Mouse (Mus musculus) retina, embryonic 14.5 days (tissue): ENCODE data around the gene Fam172a.

ENCODE experiments used
- DNase-seq: peaks from one replicate; pipeline ENCODE4 v3.0.0-alpha.2; 2015; ENCODE audit warnings: low spot score

Gene Fam172a

GRCm38 (mm10) chr13:77976248-77976647, 274.4 kb downstream of the Fam172a start:
- DNase-seq: no peak

- DNase-seq: no peak
Observed at GRCm38 (mm10) chr13:77977121-77977520, 275.3 kb downstream of the Fam172a start.

GRCm38 (mm10) chr13:77982105-77982851, 280.4 kb downstream of the Fam172a start:
- DNase-seq: peak; percentile 80

GRCm38 (mm10) chr13:77982852-77983202, 281.0 kb downstream of the Fam172a start:
- no peak for DNase-seq

- DNase-seq: no peak
Observed at GRCm38 (mm10) chr13:77991189-77991886, 289.5 kb downstream of the Fam172a start.

- DNase-seq: no peak
Observed at GRCm38 (mm10) chr13:78004649-78005048, 302.8 kb downstream of the Fam172a start.

- no peak for DNase-seq
Observed at GRCm38 (mm10) chr13:78005344-78005743, 303.5 kb downstream of the Fam172a start.

GRCm38 (mm10) chr13:78010176-78010575, 308.3 kb downstream of the Fam172a start:
- DNase-seq: no peak

- peak; percentile 20 for DNase-seq
Observed at GRCm38 (mm10) chr13:78024683-78025294, 323.0 kb downstream of the Fam172a start, which contains the start of gene Pou5f2. Pou5f2 (plus strand) TSS chr13:78024902.

- DNase-seq: no peak
Observed at GRCm38 (mm10) chr13:78032821-78033220, 331.0 kb downstream of the Fam172a start.

GRCm38 (mm10) chr13:78037203-78037602, 335.4 kb downstream of the Fam172a start:
- DNase-seq: no peak

GRCm38 (mm10) chr13:78043203-78043602, 341.4 kb downstream of the Fam172a start:
- DNase-seq: peak; percentile 26

GRCm38 (mm10) chr13:78045116-78045515, 343.3 kb downstream of the Fam172a start:
- no peak for DNase-seq

- no peak for DNase-seq
Observed at GRCm38 (mm10) chr13:78087751-78088150, 385.9 kb downstream of the Fam172a start.

GRCm38 (mm10) chr13:78090701-78091100, 388.9 kb downstream of the Fam172a start:
- DNase-seq: no peak

GRCm38 (mm10) chr13:78091949-78092348, 390.1 kb downstream of the Fam172a start:
- DNase-seq: no peak

- no peak for DNase-seq
Observed at GRCm38 (mm10) chr13:78094352-78094751, 392.5 kb downstream of the Fam172a start.

- no peak for DNase-seq
Observed at GRCm38 (mm10) chr13:78095071-78095973, 393.5 kb downstream of the Fam172a start.

- DNase-seq: no peak
Observed at GRCm38 (mm10) chr13:78098858-78099445, 397.1 kb downstream of the Fam172a start.

GRCm38 (mm10) chr13:78099746-78100530, 398.1 kb downstream of the Fam172a start:
- DNase-seq: peak; percentile 27

GRCm38 (mm10) chr13:78100664-78101063, 398.8 kb downstream of the Fam172a start:
- DNase-seq: no peak
